Mouse (Mus musculus): ENCODE measurements around the gene Exoc5.

DNA sequence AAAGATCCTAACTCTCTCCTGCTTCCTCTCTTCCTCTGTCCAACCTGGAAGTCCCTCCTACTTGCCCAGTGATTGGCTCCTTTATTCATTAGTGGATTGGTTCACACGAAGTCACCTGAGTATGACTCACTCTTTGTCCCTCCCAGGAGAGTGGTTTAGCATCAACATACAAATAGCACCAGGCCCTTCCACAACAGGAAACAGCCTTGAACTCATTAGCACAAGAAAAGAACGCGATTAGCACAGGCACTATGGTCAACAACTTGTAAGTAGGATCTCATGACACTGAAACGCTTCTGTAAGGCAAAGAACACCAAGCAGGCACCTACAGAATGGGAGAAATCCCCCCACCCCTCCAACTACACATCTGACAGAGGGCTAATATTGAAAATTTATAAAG, 67.7 kb downstream of the Exoc5 start:
- TF ChIP-seq CTCF (IDR thresholded peaks at IDR 0.05; ENCODE audit: low read depth) (no peak), EP300 (IDR thresholded peaks at IDR 0.05; ENCODE audit: low read depth) (no peak)
